Mouse (Mus musculus) left cerebral cortex, postnatal 14 days (tissue): ENCODE data around the gene Rab44. TPM values are rescaled to one million over a fixed set of nuclear protein-coding genes. Genes with fewer than 3 reads are reported as not detected.

ENCODE experiments used
- DNase-seq, 2 experiments: peaks; one replicate each; pipeline ENCODE4 v3.0.0; 2021 to 2022; ENCODE audit warnings: low spot score in 2 of 2, mixed read lengths in 1 of 2
- intact Hi-C: fragments of 180-260 bp; cut with DNase I; formaldehyde crosslinking; loops from one replicate; pipeline ENCODE4 v1.15.1; 2025
- total RNA-seq, 2 experiments: library from RNA; stranded (reverse); gene quantifications; 2 replicates each; pipeline ENCODE4 v1.2.3; 2021

Rab44 gene
- total RNA-seq, 2 experiments from 2014 or later = not detected

- intact Hi-C loops = no loop called here
- DNase-seq = no peak
Observed at GRCm38 (mm10) chr17:29159320-29159719, 45.4 kb downstream of the Rab44 start.

- intact Hi-C loops = no loop called here
- no peak for DNase-seq
Observed at GRCm38 (mm10) chr17:29159743-29160455, 46.0 kb downstream of the Rab44 start.

- no peak for DNase-seq
- intact Hi-C loops = no loop called here
Observed at GRCm38 (mm10) chr17:29162334-29162733, 48.4 kb downstream of the Rab44 start.

- intact Hi-C loops = no loop called here
- peak; percentile 52 to 60 for DNase-seq
Observed at GRCm38 (mm10) chr17:29164469-29165111, 50.6 kb downstream of the Rab44 start.

GRCm38 (mm10) chr17:29165452-29165851 is 51.5 kb downstream of the Rab44 start:
- DNase-seq = no peak
- intact Hi-C loops = no loop called here

- intact Hi-C loops = no loop called here
Observed at GRCm38 (mm10) chr17:29165967-29166578, 52.1 kb downstream of the Rab44 start.

GRCm38 (mm10) chr17:29167371-29167770 is 53.4 kb downstream of the Rab44 start:
- DNase-seq = no peak
- intact Hi-C loops = no loop called here

More at GRCm38 (mm10) chr17:29165967-29166578, 52.1 kb downstream of the Rab44 start:
- DNase-seq = no peak

GRCm38 (mm10) chr17:29168438-29168837 is 54.5 kb downstream of the Rab44 start:
- intact Hi-C loops = no loop called here
- no peak for DNase-seq

- intact Hi-C loops = no loop called here
- DNase-seq = no peak
Observed at GRCm38 (mm10) chr17:29168996-29169601, 55.2 kb downstream of the Rab44 start.

- intact Hi-C loops = loop anchor here (2.0 to 5.0 kb wide), 3 partner anchors 73 to 183 kb away; no protein-coding TSS in a partner anchor
Observed at GRCm38 (mm10) chr17:29170431-29171000, 56.6 kb downstream of the Rab44 start.

GRCm38 (mm10) chr17:29171001-29171772 is 57.2 kb downstream of the Rab44 start:
- intact Hi-C loops = loop anchor here (2.0 to 5.0 kb wide), 3 partner anchors 74 to 184 kb away; no protein-coding TSS in a partner anchor
- peak; percentile 84 to 86 for DNase-seq

More at GRCm38 (mm10) chr17:29170431-29171000, 56.6 kb downstream of the Rab44 start:
- no peak for DNase-seq

- intact Hi-C loops = loop anchor here (5.0 kb wide), 2 partner anchors 75 to 185 kb away; no protein-coding TSS in a partner anchor
- DNase-seq = no peak
Observed at GRCm38 (mm10) chr17:29172062-29172461, 58.1 kb downstream of the Rab44 start.

- no peak for DNase-seq
- intact Hi-C loops = loop anchor here (5.0 kb wide), 2 partner anchors 76 to 186 kb away; no protein-coding TSS in a partner anchor
Observed at GRCm38 (mm10) chr17:29173165-29173564, 59.2 kb downstream of the Rab44 start.

GRCm38 (mm10) chr17:29175693-29176092 is 61.7 kb downstream of the Rab44 start:
- DNase-seq = no peak
- intact Hi-C loops = loop anchor here (2.0 kb wide), 1 partner anchor 73 kb away; no protein-coding TSS in a partner anchor

GRCm38 (mm10) chr17:29176391-29177267 is 62.7 kb downstream of the Rab44 start:
- intact Hi-C loops = loop anchor here (2.0 kb wide), 1 partner anchor 72 kb away; no protein-coding TSS in a partner anchor
- DNase-seq = peak; percentile 89 to 94

- intact Hi-C loops = no loop called here
- DNase-seq = no peak
Observed at GRCm38 (mm10) chr17:29178503-29179059, 64.6 kb downstream of the Rab44 start.

GRCm38 (mm10) chr17:29179917-29180316 is 66.0 kb downstream of the Rab44 start:
- DNase-seq = no peak
- intact Hi-C loops = no loop called here
